Mouse (Mus musculus) kidney, postnatal 0 days (tissue): ENCODE results near the gene Cryzl1. TPM values are rescaled to one million over a fixed set of nuclear protein-coding genes. Genes with fewer than 3 reads are reported as not detected.
"Not testable (repeated sequence)": the region's sequence is repeated elsewhere in the genome, so short reads cannot be mapped to it uniquely, and the experiment has no call there.

ENCODE experiments used
- ATAC-seq: fragments of 200-750 bp; cut with Nextera tagmentation; replicated peaks from 2 replicates; pipeline ENCODE4 v1.8.0; 2017; ENCODE audit warnings: low read depth, moderate number of reproducible peaks, moderate TSS enrichment, moderate library complexity; ENCODE audit not compliant: low FRiP score
- DNase-seq: peaks from one replicate; pipeline ENCODE4 v3.0.0-alpha.2; 2016; ENCODE audit warnings: low spot score
- H3K27ac ChIP-seq: fragments of 300-500 bp; sonication (generic); 2 replicates; pipeline ENCODE4 v1.5.1; 2014; ENCODE audit warnings: mild to moderate bottlenecking
- H3K27me3 ChIP-seq: fragments of 300-500 bp; sonication (generic); 2 replicates; pipeline ENCODE4 v1.6.1; 2014; ENCODE audit warnings: low read length, mixed read lengths; ENCODE audit not compliant: insufficient read depth
- H3K36me3 ChIP-seq: fragments of 300-500 bp; sonication (generic); 2 replicates; pipeline ENCODE4 v1.6.1; 2014; ENCODE audit warnings: low read length, mixed read lengths; ENCODE audit not compliant: insufficient read depth
- H3K4me1 ChIP-seq: fragments of 300-500 bp; sonication (generic); replicated peaks from 2 replicates; pipeline ENCODE4 v1.6.1; 2014; ENCODE audit warnings: antibody characterized with exemption, low read length, mixed read lengths; ENCODE audit not compliant: insufficient read depth
- H3K4me2 ChIP-seq: fragments of 300-500 bp; sonication (generic); 2 replicates; pipeline ENCODE4 v1.6.1; 2014; ENCODE audit warnings: mild to moderate bottlenecking, low read length, moderate library complexity, mixed read lengths
- H3K4me3 ChIP-seq: fragments of 300-500 bp; sonication (generic); replicated peaks from 2 replicates; pipeline ENCODE4 v1.5.1; 2014; ENCODE audit warnings: low read depth, low read length
- H3K9ac ChIP-seq: fragments of 300-500 bp; sonication (generic); 2 replicates; pipeline ENCODE4 v1.6.1; 2014; ENCODE audit warnings: low read depth, low read length
- H3K9me3 ChIP-seq: fragments of 300-500 bp; sonication (generic); replicated peaks from 2 replicates; pipeline ENCODE4 v1.6.1; 2016; ENCODE audit warnings: low read length, inconsistent platforms, mixed read lengths
- CTCF ChIP-seq: IDR thresholded peaks from 2 replicates; pipeline ENCODE4 v1.5.1; 2016; ENCODE audit warnings: antibody characterized with exemption, low read depth, mild to moderate bottlenecking, moderate library complexity
- WGBS: fragments of 180-500 bp; shearing (Covaris S2); extraction: QIAGEN DNeasy Blood & Tissue Kit; methylation state at CpG from one replicate; pipeline ENCODE4 v1.1.7; 2014; 5-methylcytosine and 5-hydroxymethylcytosine counted together
- polyA plus RNA-seq: library from polyadenylated mRNA; unstranded; fragments of >200 nt; fragmentation: Nextera tagmentation; extraction: Ambion mirVana; gene quantifications from 2 replicates; pipeline ENCODE4 v1.2.1, GENCODE M21; 2015

Gene Cryzl1
- polyA plus RNA-seq, 1 experiment from 2014 or later: 74.8 TPM

GRCm38 (mm10) chr16:91646681-91647419 is 81.9 kb downstream of the Cryzl1 start, which contains the start of gene Gart:
TSS of gene Gart (minus strand) at chr16:91646952.
- DNase-seq: peak; percentile 94
- ATAC-seq: peak; percentile 87
- Histone ChIP-seq H3K4me1 (0 out of 2 replicates have a peak, but pooled peaks cover 4% of the 10 kb centered on the region), H3K27me3 (no peaks in the 10 kb centered on the region), H3K9ac (peak within 1 kb of the TSS; percentile 94), H3K9me3 (no peaks in the 10 kb centered on the region), H3K4me2 (peak within 1 kb of the TSS; percentile 96), H3K4me3 (peak within 1 kb of the TSS; percentile 77), H3K36me3 (peaks cover 13% of the 10 kb centered on the region), H3K27ac (peak within 1 kb of the TSS; percentile 98)
- TF ChIP-seq CTCF: no peak
- WGBS: under 1% methylated on average over 59 of the region's 59 CpGs

GRCm38 (mm10) chr16:91645995-91646602 is 82.7 kb downstream of the Cryzl1 start:
- no peak for ATAC-seq
- peak; percentile 52 for DNase-seq
- H3K9me3 ChIP-seq: no peaks in the 10 kb centered on the region
- WGBS: 2% methylated on average over 11 of the region's 11 CpGs
- H3K9ac ChIP-seq: peak overlapping the region; percentile 92
- H3K36me3 ChIP-seq: peaks cover 14% of the 10 kb centered on the region; the same call in 1 of the 2 replicates
- peak overlapping the region; percentile 98 for H3K27ac ChIP-seq
- no peaks in the 10 kb centered on the region for H3K27me3 ChIP-seq
- peak overlapping the region; percentile 77 for H3K4me3 ChIP-seq
- H3K4me1 ChIP-seq: 0 out of 2 replicates have a peak, but pooled peaks cover 4% of the 10 kb centered on the region
- peak; percentile 36; the same call in 1 of the 2 replicates for TF ChIP-seq CTCF
- peak overlapping the region; percentile 96 for H3K4me2 ChIP-seq

GRCm38 (mm10) chr16:91645420-91645819 is 83.4 kb downstream of the Cryzl1 start:
- not testable (repeated sequence) for H3K27me3 ChIP-seq, H3K27ac ChIP-seq, DNase-seq, H3K9ac ChIP-seq, H3K4me2 ChIP-seq, ATAC-seq, H3K4me3 ChIP-seq, H3K9me3 ChIP-seq, H3K4me1 ChIP-seq
- peaks cover 14% of the 10 kb centered on the region; the same call in 1 of the 2 replicates for H3K36me3 ChIP-seq
- no CpG with 5 or more reads among the region's 2 CpGs for WGBS

- no peak overlapping the region for H3K27ac ChIP-seq
- H3K9me3 ChIP-seq: no peaks in the 10 kb centered on the region
- H3K4me2 ChIP-seq: no peak overlapping the region
- no peak overlapping the region for H3K9ac ChIP-seq
- DNase-seq (no peak), ATAC-seq (no peak)
- H3K27me3 ChIP-seq: no peaks in the 10 kb centered on the region
- peaks cover 19% of the 10 kb centered on the region; the same call in 1 of the 2 replicates for H3K36me3 ChIP-seq
- TF ChIP-seq CTCF: no peak
- WGBS: 78% methylated on average over 2 of the region's 2 CpGs
- 0 out of 2 replicates have a peak, but pooled peaks cover 4% of the 10 kb centered on the region for H3K4me1 ChIP-seq
- no peak overlapping the region for H3K4me3 ChIP-seq
Measured at GRCm38 (mm10) chr16:91644901-91645300, 83.9 kb downstream of the Cryzl1 start.

- no peak overlapping the region for H3K9ac ChIP-seq
- H3K9me3 ChIP-seq: no peaks in the 10 kb centered on the region
- H3K27ac ChIP-seq: no peak overlapping the region
- H3K27me3 ChIP-seq: no peaks in the 10 kb centered on the region
- TF ChIP-seq CTCF: no peak
- peaks cover 61% of the 10 kb centered on the region for H3K36me3 ChIP-seq
- WGBS: 94% methylated on average over 8 of the region's 8 CpGs
- H3K4me2 ChIP-seq: no peak overlapping the region
- ATAC-seq: no peak
- H3K4me3 ChIP-seq: no peak overlapping the region
- no peak for DNase-seq
- H3K4me1 ChIP-seq: no peaks in the 10 kb centered on the region
Measured at GRCm38 (mm10) chr16:91640171-91640570, 88.6 kb downstream of the Cryzl1 start.

- TF ChIP-seq CTCF: no peak
- Histone ChIP-seq H3K9me3 (no peaks in the 10 kb centered on the region), H3K9ac (no peak overlapping the region), H3K4me3 (no peak overlapping the region), H3K4me2 (no peak overlapping the region), H3K27ac (no peak overlapping the region), H3K36me3 (peaks cover 61% of the 10 kb centered on the region), H3K27me3 (no peaks in the 10 kb centered on the region), H3K4me1 (no peaks in the 10 kb centered on the region)
- no peak for ATAC-seq
- WGBS: 98% methylated on average over 2 of the region's 2 CpGs
- no peak for DNase-seq
Measured at GRCm38 (mm10) chr16:91639636-91640035, 89.1 kb downstream of the Cryzl1 start.

Other genes starting within 250 kb of the Cryzl1 start
- 33.5 and 37.1 TPM in 2 replicates for gene Ifnar1, start 243.7 kb downstream of the Cryzl1 start, polyA plus RNA-seq
- 42.6 and 51.1 TPM in 2 replicates for gene Ifngr2, start 181.9 kb downstream of the Cryzl1 start, polyA plus RNA-seq
- 42.3 and 45.0 TPM in 2 replicates for gene Tmem50b, start 131.2 kb downstream of the Cryzl1 start, polyA plus RNA-seq
- gene Dnajc28, start 109.9 kb downstream of the Cryzl1 start, polyA plus RNA-seq: 4.4 and 4.5 TPM in 2 replicates
- gene Gart, start 82.0 kb downstream of the Cryzl1 start, polyA plus RNA-seq: 68.5 and 71.0 TPM in 2 replicates
- 108 and 112 TPM in 2 replicates for gene Son, start 81.5 kb downstream of the Cryzl1 start, polyA plus RNA-seq
- gene Donson, start 40.2 kb downstream of the Cryzl1 start, polyA plus RNA-seq: 10.6 and 12.6 TPM in 2 replicates
- gene Itsn1, start 306 bp upstream of the Cryzl1 start, polyA plus RNA-seq: 14.4 and 15.7 TPM in 2 replicates